Mouse (Mus musculus) neural tube, embryonic 13.5 days (tissue): ENCODE measurements around the gene Itga5. TPM values are rescaled to one million over a fixed set of nuclear protein-coding genes. Genes with fewer than 3 reads are reported as not detected.
A peak's percentile ranks its signal among the peaks of the same experiment; 100 is the strongest.

Source experiments
- ATAC-seq: fragments of 200-750 bp; cut with Nextera tagmentation; 2 replicates; pipeline ENCODE4 v1.8.0; 2017; ENCODE audit warnings: low read depth, mild to moderate bottlenecking, moderate TSS enrichment, moderate library complexity
- H3K27ac ChIP-seq: fragments of 300-500 bp; sonication (generic); replicated peaks from 2 replicates; pipeline ENCODE4 v1.5.1; 2015; ENCODE audit warnings: moderate library complexity, mild to moderate bottlenecking, inconsistent platforms
- H3K27me3 ChIP-seq: fragments of 300-500 bp; sonication (generic); 2 replicates; pipeline ENCODE4 v1.6.1; 2015; ENCODE audit warnings: mild to moderate bottlenecking, inconsistent platforms
- H3K36me3 ChIP-seq: fragments of 300-500 bp; sonication (generic); 2 replicates; pipeline ENCODE4 v1.6.1; 2015; ENCODE audit warnings: mild to moderate bottlenecking, inconsistent platforms
- H3K4me1 ChIP-seq: fragments of 300-500 bp; sonication (generic); replicated peaks from 2 replicates; pipeline ENCODE4 v1.6.1; 2015; ENCODE audit warnings: inconsistent platforms
- H3K4me2 ChIP-seq: fragments of 300-500 bp; sonication (generic); 2 replicates; pipeline ENCODE4 v1.6.1; 2015; ENCODE audit warnings: inconsistent platforms, mild to moderate bottlenecking, moderate library complexity
- H3K4me3 ChIP-seq: fragments of 300-500 bp; sonication (generic); 2 replicates; pipeline ENCODE4 v1.5.1; 2015; ENCODE audit warnings: mild to moderate bottlenecking, inconsistent platforms
- H3K9ac ChIP-seq: fragments of 300-500 bp; sonication (generic); 2 replicates; pipeline ENCODE4 v1.6.1; 2015; ENCODE audit warnings: moderate library complexity, mild to moderate bottlenecking, inconsistent platforms
- H3K9me3 ChIP-seq: fragments of 300-500 bp; sonication (generic); 2 replicates; pipeline ENCODE4 v1.6.1; 2016; ENCODE audit warnings: inconsistent platforms
- WGBS: fragments of 180-500 bp; shearing (Covaris S2); methylation state at CpG from one replicate; pipeline ENCODE4 v1.1.7; 2015; 5-methylcytosine and 5-hydroxymethylcytosine counted together
- polyA plus RNA-seq: library from polyadenylated mRNA; unstranded; fragments of >200 nt; fragmentation: Nextera tagmentation; extraction: Ambion mirVana; gene quantifications from 2 replicates; pipeline ENCODE4 v1.2.1, GENCODE M21; 2015

Gene Itga5
- polyA plus RNA-seq, 1 experiment from 2014 or later, result 9.2 TPM

- no peaks in the 10 kb centered on the region for H3K36me3 ChIP-seq
- peak overlapping the region; percentile 79 for H3K9ac ChIP-seq
- H3K4me2 ChIP-seq, result peak overlapping the region; percentile 65
- peaks cover 86% of the 10 kb centered on the region for H3K4me1 ChIP-seq
- no peaks in the 10 kb centered on the region for H3K27me3 ChIP-seq
- ATAC-seq, result no peak
- H3K4me3 ChIP-seq, result peak overlapping the region; percentile 39
- H3K27ac ChIP-seq, result peak overlapping the region; percentile 99
- WGBS, result 2% methylated on average over 8 of the region's 8 CpGs
- no peaks in the 10 kb centered on the region for H3K9me3 ChIP-seq
Measured at GRCm38 (mm10) chr15:103303916-103304615, 62.5 kb downstream of the Itga5 start.

- H3K4me3 ChIP-seq, result no peak overlapping the region
- no peak for ATAC-seq
- peaks cover 92% of the 10 kb centered on the region for H3K4me1 ChIP-seq
- peak overlapping the region; percentile 79 for H3K9ac ChIP-seq
- H3K36me3 ChIP-seq, result no peaks in the 10 kb centered on the region; the same call in 1 of the 2 replicates
- no peaks in the 10 kb centered on the region for H3K9me3 ChIP-seq
- no peaks in the 10 kb centered on the region for H3K27me3 ChIP-seq
- peak overlapping the region; percentile 25 for H3K4me2 ChIP-seq
- 7% methylated on average over 6 of the region's 6 CpGs for WGBS
- peak overlapping the region; percentile 99 for H3K27ac ChIP-seq
Measured at GRCm38 (mm10) chr15:103302341-103303021, 64.1 kb downstream of the Itga5 start.

GRCm38 (mm10) chr15:103301547-103302340, 64.8 kb downstream of the Itga5 start:
- H3K36me3 ChIP-seq, result no peaks in the 10 kb centered on the region; the same call in 1 of the 2 replicates
- H3K4me1 ChIP-seq, result peaks cover 94% of the 10 kb centered on the region
- 16% methylated on average over 5 of the region's 5 CpGs for WGBS
- no peak for ATAC-seq
- no peaks in the 10 kb centered on the region for H3K27me3 ChIP-seq
- H3K9me3 ChIP-seq, result no peaks in the 10 kb centered on the region
- H3K9ac ChIP-seq, result peak overlapping the region; percentile 79
- peak overlapping the region; percentile 99 for H3K27ac ChIP-seq
- no peak overlapping the region for H3K4me3 ChIP-seq
- H3K4me2 ChIP-seq, result peak overlapping the region; percentile 25

GRCm38 (mm10) chr15:103301046-103301445, 65.5 kb downstream of the Itga5 start:
- WGBS, result 5% methylated on average over 2 of the region's 2 CpGs
- Histone ChIP-seq H3K9me3 (no peaks in the 10 kb centered on the region), H3K36me3 (no peaks in the 10 kb centered on the region; the same call in 1 of the 2 replicates), H3K4me1 (peaks cover 94% of the 10 kb centered on the region), H3K27ac (peak overlapping the region; percentile 99), H3K4me2 (peak overlapping the region; percentile 51), H3K9ac (peak overlapping the region; percentile 79), H3K27me3 (no peaks in the 10 kb centered on the region), H3K4me3 (no peak overlapping the region)
- ATAC-seq, result 0 out of 2 replicates have a peak, but pooled peaks have one; percentile 5

GRCm38 (mm10) chr15:103300560-103300959, 66.0 kb downstream of the Itga5 start:
- ATAC-seq, result peak; percentile 3
- Histone ChIP-seq H3K4me2 (peak overlapping the region; percentile 51), H3K36me3 (no peaks in the 10 kb centered on the region; the same call in 1 of the 2 replicates), H3K27ac (peak overlapping the region; percentile 99), H3K9ac (peak overlapping the region; percentile 79), H3K27me3 (no peaks in the 10 kb centered on the region), H3K9me3 (no peaks in the 10 kb centered on the region), H3K4me3 (peak overlapping the region; percentile 17), H3K4me1 (peaks cover 94% of the 10 kb centered on the region)
- 7% methylated on average over 2 of the region's 2 CpGs for WGBS

GRCm38 (mm10) chr15:103300067-103300471, 66.5 kb downstream of the Itga5 start:
- Histone ChIP-seq H3K9ac (peak overlapping the region; percentile 79), H3K27me3 (no peaks in the 10 kb centered on the region), H3K9me3 (no peaks in the 10 kb centered on the region), H3K36me3 (no peaks in the 10 kb centered on the region; the same call in 1 of the 2 replicates), H3K27ac (peak overlapping the region; percentile 99), H3K4me2 (peak overlapping the region; percentile 51), H3K4me1 (peaks cover 97% of the 10 kb centered on the region), H3K4me3 (peak overlapping the region; percentile 17)
- peak; percentile 74 for ATAC-seq
- WGBS, result 2% methylated on average over 18 of the region's 18 CpGs

- H3K4me1 ChIP-seq, result peaks cover 97% of the 10 kb centered on the region
- peak overlapping the region; percentile 99 for H3K27ac ChIP-seq
- H3K9ac ChIP-seq, result peak overlapping the region; percentile 79
- peak overlapping the region; percentile 51 for H3K4me2 ChIP-seq
- no peaks in the 10 kb centered on the region for H3K27me3 ChIP-seq
- H3K36me3 ChIP-seq, result no peaks in the 10 kb centered on the region; the same call in 1 of the 2 replicates
- WGBS, result 10% methylated on average over 8 of the region's 8 CpGs
- no peaks in the 10 kb centered on the region for H3K9me3 ChIP-seq
- ATAC-seq, result no peak
- H3K4me3 ChIP-seq, result peak overlapping the region; percentile 17
Measured at GRCm38 (mm10) chr15:103299644-103300043, 66.9 kb downstream of the Itga5 start.

GRCm38 (mm10) chr15:103298861-103299616, 67.5 kb downstream of the Itga5 start:
- H3K4me1 ChIP-seq, result peaks cover 94% of the 10 kb centered on the region
- WGBS, result 46% methylated on average over 5 of the region's 5 CpGs
- H3K4me3 ChIP-seq, result no peak overlapping the region
- H3K36me3 ChIP-seq, result no peaks in the 10 kb centered on the region; the same call in 1 of the 2 replicates
- peak overlapping the region; percentile 79 for H3K9ac ChIP-seq
- H3K9me3 ChIP-seq, result no peaks in the 10 kb centered on the region
- peak overlapping the region; percentile 51 for H3K4me2 ChIP-seq
- H3K27me3 ChIP-seq, result no peaks in the 10 kb centered on the region
- peak overlapping the region; percentile 99 for H3K27ac ChIP-seq
- no peak for ATAC-seq

GRCm38 (mm10) chr15:103298026-103298425, 68.5 kb downstream of the Itga5 start:
- H3K4me2 ChIP-seq, result peak overlapping the region; percentile 51
- H3K9ac ChIP-seq, result peak overlapping the region; percentile 79
- no peak overlapping the region for H3K4me3 ChIP-seq
- ATAC-seq, result no peak
- H3K27ac ChIP-seq, result peak overlapping the region; percentile 99
- 15% methylated on average over 3 of the region's 3 CpGs for WGBS
- H3K36me3 ChIP-seq, result peaks cover 9% of the 10 kb centered on the region
- no peaks in the 10 kb centered on the region for H3K9me3 ChIP-seq
- H3K27me3 ChIP-seq, result no peaks in the 10 kb centered on the region
- H3K4me1 ChIP-seq, result peaks cover 84% of the 10 kb centered on the region

- peak overlapping the region; percentile 79 for H3K9ac ChIP-seq
Measured at GRCm38 (mm10) chr15:103297313-103297712, 69.2 kb downstream of the Itga5 start.

GRCm38 (mm10) chr15:103295851-103296250, 70.7 kb downstream of the Itga5 start:
- Histone ChIP-seq H3K9me3 (no peaks in the 10 kb centered on the region), H3K4me3 (no peak overlapping the region), H3K4me1 (peaks cover 68% of the 10 kb centered on the region), H3K9ac (0 out of 2 replicates have a peak overlapping the region, but pooled peaks have one; percentile 48), H3K36me3 (peaks cover 27% of the 10 kb centered on the region), H3K4me2 (no peak overlapping the region), H3K27ac (peak overlapping the region; percentile 99), H3K27me3 (no peaks in the 10 kb centered on the region)
- no peak for ATAC-seq
- WGBS, result 2% methylated on average over 5 of the region's 5 CpGs

More at GRCm38 (mm10) chr15:103297313-103297712, 69.2 kb downstream of the Itga5 start:
- 14% methylated on average over 6 of the region's 6 CpGs for WGBS
- peak; percentile 8; the same call in 1 of the 2 replicates for ATAC-seq
- Histone ChIP-seq H3K9me3 (no peaks in the 10 kb centered on the region), H3K4me3 (no peak overlapping the region), H3K36me3 (peaks cover 16% of the 10 kb centered on the region), H3K4me1 (peaks cover 76% of the 10 kb centered on the region), H3K27ac (peak overlapping the region; percentile 99), H3K4me2 (peak overlapping the region; percentile 51), H3K27me3 (no peaks in the 10 kb centered on the region)
